Mouse (Mus musculus) spleen, embryonic (tissue): ENCODE data around the gene Aldh3b2.

Experiments
- CTCF ChIA-PET: fragments of 350-600 bp; sonication (Branson Sonifier 250); formaldehyde crosslinking; loops from one replicate; lab custom pipeline; 2022; lab: Charles Lee

Aldh3b2 gene

GRCm38 (mm10) chr19:3980917-3981316, 8.8 kb downstream of the Aldh3b2 start:
- CTCF ChIA-PET: interaction anchor here (0.5 to 1.3 kb wide), 7 partner anchors 10 to 91 kb away, joined by 3 to 11 read pairs (median 3); no protein-coding TSS in a partner anchor

GRCm38 (mm10) chr19:3983527-3984200, 11.5 kb downstream of the Aldh3b2 start:
- CTCF ChIA-PET: no interaction called here

- CTCF ChIA-PET: interaction anchor here (0.5 to 1.7 kb wide), 3 partner anchors 10 to 329 kb away, joined by 3 to 4 read pairs (median 3); no protein-coding TSS in a partner anchor
Observed at GRCm38 (mm10) chr19:3985261-3985681, 13.1 kb downstream of the Aldh3b2 start.

- CTCF ChIA-PET: interaction anchor here (1.7 kb wide), 1 partner anchor 9 kb away, joined by 3 read pairs; no protein-coding TSS in a partner anchor
Observed at GRCm38 (mm10) chr19:3986334-3986733, 14.2 kb downstream of the Aldh3b2 start, which contains the start of gene Acy3. Gene Acy3 (plus strand): TSS chr19:3986570.

- CTCF ChIA-PET: interaction anchor here (1.1 kb wide), 1 partner anchor 64 kb away, joined by 4 read pairs; no protein-coding TSS in a partner anchor
Observed at GRCm38 (mm10) chr19:3988066-3988465, 15.9 kb downstream of the Aldh3b2 start.

- CTCF ChIA-PET: no interaction called here
Observed at GRCm38 (mm10) chr19:3988750-3989149, 16.6 kb downstream of the Aldh3b2 start.

- CTCF ChIA-PET: interaction anchor here (0.9 kb wide), 1 partner anchor 10 kb away, joined by 3 read pairs; no protein-coding TSS in a partner anchor
Observed at GRCm38 (mm10) chr19:3990804-3991203, 18.7 kb downstream of the Aldh3b2 start.

- CTCF ChIA-PET: no interaction called here
Observed at GRCm38 (mm10) chr19:3991562-3991961, 19.4 kb downstream of the Aldh3b2 start.

GRCm38 (mm10) chr19:3991966-3992365, 19.8 kb downstream of the Aldh3b2 start:
- CTCF ChIA-PET: no interaction called here

GRCm38 (mm10) chr19:3992416-3992815, 20.3 kb downstream of the Aldh3b2 start, which contains the start of gene Tbx10:
Gene Tbx10 (plus strand): TSS chr19:3992752.
- CTCF ChIA-PET: no interaction called here

GRCm38 (mm10) chr19:3994932-3995331, 22.8 kb downstream of the Aldh3b2 start:
- CTCF ChIA-PET: interaction anchor here (0.7 kb wide), 1 partner anchor 90 kb away, joined by 7 read pairs; no protein-coding TSS in a partner anchor

GRCm38 (mm10) chr19:3995505-3995904, 23.4 kb downstream of the Aldh3b2 start:
- CTCF ChIA-PET: interaction anchor here (0.7 to 1.1 kb wide), 2 partner anchors 9 to 91 kb away, joined by 3 to 7 read pairs; partner anchors contain the start of gene Acy3

GRCm38 (mm10) chr19:3996106-3996505, 24.0 kb downstream of the Aldh3b2 start:
- CTCF ChIA-PET: interaction anchor here (1.1 kb wide), 1 partner anchor 10 kb away, joined by 3 read pairs; the partner anchor contains the start of gene Acy3

GRCm38 (mm10) chr19:3996747-3997146, 24.6 kb downstream of the Aldh3b2 start:
- CTCF ChIA-PET: no interaction called here

- CTCF ChIA-PET: no interaction called here
Observed at GRCm38 (mm10) chr19:3997231-3997630, 25.1 kb downstream of the Aldh3b2 start.

- CTCF ChIA-PET: no interaction called here
Observed at GRCm38 (mm10) chr19:3998335-3998734, 26.2 kb downstream of the Aldh3b2 start.

- CTCF ChIA-PET: no interaction called here
Observed at GRCm38 (mm10) chr19:3999121-3999730, 27.1 kb downstream of the Aldh3b2 start.

GRCm38 (mm10) chr19:4000119-4000900, 28.2 kb downstream of the Aldh3b2 start, which contains the start of the genes Nudt8 and Gm49405:
Gene Nudt8 (plus strand): TSS chr19:4000580.
Gene Gm49405 (plus strand): TSS chr19:4000626.
- CTCF ChIA-PET: interaction anchor here (0.6 to 1.4 kb wide), 5 partner anchors 11 to 295 kb away, joined by 3 to 12 read pairs (median 4); no protein-coding TSS in a partner anchor

GRCm38 (mm10) chr19:4000949-4001525, 28.9 kb downstream of the Aldh3b2 start:
- CTCF ChIA-PET: interaction anchor here (0.6 to 1.4 kb wide), 3 partner anchors 10 to 180 kb away, joined by 4 to 7 read pairs (median 4); no protein-coding TSS in a partner anchor

- CTCF ChIA-PET: interaction anchor here (0.6 kb wide), 1 partner anchor 179 kb away, joined by 4 read pairs; no protein-coding TSS in a partner anchor
Observed at GRCm38 (mm10) chr19:4001752-4002151, 29.6 kb downstream of the Aldh3b2 start.

- CTCF ChIA-PET: no interaction called here
Observed at GRCm38 (mm10) chr19:4003112-4003511, 31.0 kb downstream of the Aldh3b2 start, which contains the start of gene Doc2g. Gene Doc2g (plus strand): TSS chr19:4003313.
